Mouse (Mus musculus) layer of hippocampus, postnatal 10 days (tissue): ENCODE measurements at regions not wholly inside any gene's neighbourhood (a gene's known extent, or its start where the extent isn't known, plus 50 kb on each side); places are given as distances from the start of the nearest gene placed in this dataset.

Source experiments
- DNase-seq, 2 experiments: peaks; one replicate each; pipeline ENCODE4 v3.0.0; 2021; ENCODE audit warnings: low spot score in 2 of 2

- DNase-seq, result no peak
Observed at GRCm38 (mm10) chr17:3962176-3962575, 266.1 kb upstream of the Nox3 start.

GRCm38 (mm10) chr17:3946540-3946939 lies 250.5 kb upstream of the Nox3 start:
- DNase-seq, result no peak

GRCm38 (mm10) chr17:3936361-3936760 lies 240.3 kb upstream of the Nox3 start:
- DNase-seq, result peak in 1 of 2 experiments; percentile 23

GRCm38 (mm10) chr17:3933208-3933607 lies 237.1 kb upstream of the Nox3 start:
- DNase-seq, result no peak

GRCm38 (mm10) chr17:3932071-3932470 lies 236.0 kb upstream of the Nox3 start:
- peak; percentile 18 to 33 for DNase-seq

- no peak for DNase-seq
Observed at GRCm38 (mm10) chr17:3927106-3927505, 231.0 kb upstream of the Nox3 start.

GRCm38 (mm10) chr17:3920282-3920681 lies 224.2 kb upstream of the Nox3 start:
- no peak for DNase-seq

GRCm38 (mm10) chr17:3892826-3893225 lies 196.8 kb upstream of the Nox3 start:
- no peak for DNase-seq

- DNase-seq, result no peak
Observed at GRCm38 (mm10) chr17:3883146-3883545, 187.1 kb upstream of the Nox3 start.

- no peak for DNase-seq
Observed at GRCm38 (mm10) chr17:3879075-3879474, 183.0 kb upstream of the Nox3 start.

GRCm38 (mm10) chr17:3869459-3870194 lies 173.6 kb upstream of the Nox3 start:
- no peak for DNase-seq

GRCm38 (mm10) chr17:3862384-3862783 lies 166.3 kb upstream of the Nox3 start:
- no peak for DNase-seq

GRCm38 (mm10) chr17:3836386-3836785 lies 140.3 kb upstream of the Nox3 start:
- no peak for DNase-seq

GRCm38 (mm10) chr17:3811187-3811586 lies 115.1 kb upstream of the Nox3 start:
- no peak for DNase-seq

GRCm38 (mm10) chr17:3803507-3803906 lies 107.4 kb upstream of the Nox3 start:
- DNase-seq, result no peak

- peak; percentile 34 to 57 for DNase-seq
Observed at GRCm38 (mm10) chr17:3792597-3792996, 96.5 kb upstream of the Nox3 start.

- DNase-seq, result no peak
Observed at GRCm38 (mm10) chr17:3782156-3782555, 86.1 kb upstream of the Nox3 start.

GRCm38 (mm10) chr17:3777691-3778090 lies 81.6 kb upstream of the Nox3 start:
- no peak for DNase-seq

GRCm38 (mm10) chr17:3747808-3748335 lies 51.8 kb upstream of the Nox3 start:
- DNase-seq, result peak; percentile 6 to 15
